Mouse (Mus musculus): ENCODE data around the gene Hist2h2be. TPM values are rescaled to one million over a fixed set of nuclear protein-coding genes. Genes with fewer than 3 reads are reported as not detected.
"Not testable (repeated sequence)": the region's sequence is repeated elsewhere in the genome, so short reads cannot be mapped to it uniquely, and the experiment has no call there.

The Hist2h2be gene
- total and polyA plus RNA-seq, 3 experiments: 1.8 to 3.2 TPM; not detected in 1

DNA sequence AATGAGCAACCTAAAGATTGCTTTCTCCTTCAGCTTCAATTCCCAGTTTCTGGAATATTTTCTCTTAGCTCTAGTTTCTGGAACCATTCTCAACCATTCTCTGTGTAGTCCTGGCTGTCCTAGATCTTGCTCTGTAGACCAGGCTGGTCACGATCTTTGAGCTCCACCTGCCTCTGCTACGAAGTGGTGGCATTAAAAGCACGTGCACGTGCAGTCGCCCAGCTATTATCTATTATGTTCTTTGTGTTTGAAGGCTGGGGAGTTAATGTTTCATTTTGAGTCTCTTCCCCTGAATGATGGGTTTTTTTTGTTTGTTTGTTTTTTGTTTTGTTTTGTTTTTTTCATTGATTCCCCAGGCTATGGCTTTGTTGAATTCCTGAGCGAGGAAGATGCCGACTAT is 47.7 kb upstream of the Hist2h2be start:
- DNase-seq (ENCODE audit: low read depth, low spot score): peak; percentile 55
- H3K36me3 ChIP-seq (ENCODE audit: control insufficient read depth in 1 of 2, insufficient read depth in 2 of 2, low read length in 2 of 2): peaks cover 24 to 40% of the 10 kb centered on the region in 2 experiments
- H3K4me1 ChIP-seq (ENCODE audit: control insufficient read depth in 1 of 2, insufficient read depth in 2 of 2, low read length in 2 of 2): peaks cover 8 to 35% of the 10 kb centered on the region in 2 experiments

DNA sequence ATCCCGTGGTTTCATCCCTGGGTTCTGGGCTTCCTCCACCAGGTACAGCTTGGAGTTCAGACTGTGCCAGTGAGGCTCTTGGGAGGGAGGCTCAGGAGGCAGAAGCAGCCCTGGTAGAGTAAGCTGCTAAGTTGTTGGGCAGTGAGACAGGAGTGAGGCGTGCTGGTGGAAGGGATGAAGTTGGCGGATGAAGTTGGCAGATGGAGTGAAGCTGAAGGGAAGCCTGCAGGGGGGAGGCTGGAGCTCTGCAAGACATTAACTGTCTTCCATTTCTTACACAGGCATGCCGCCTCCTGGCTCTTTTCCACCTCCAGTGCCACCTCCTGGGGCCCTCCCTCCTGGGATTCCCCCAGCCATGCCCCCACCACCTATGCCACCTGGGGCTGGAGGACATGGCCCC is 46.9 kb upstream of the Hist2h2be start:
- 0 out of 4 replicates have a peak, but pooled peaks of 1 of the 2 experiments have one; percentile 36 for TF ChIP-seq POLR2A (IDR thresholded peaks at IDR 0.05; ENCODE audit: control insufficient read depth in 1 of 2, insufficient read depth in 1 of 2, low read depth in 1 of 2, low read length in 2 of 2, poor library complexity in 1 of 2)
- Histone ChIP-seq H3K4me1 (ENCODE audit: control insufficient read depth in 1 of 2, insufficient read depth in 2 of 2, low read length in 2 of 2) (peaks cover 8 to 35% of the 10 kb centered on the region in 2 experiments), H3K36me3 (ENCODE audit: control insufficient read depth in 1 of 2, insufficient read depth in 2 of 2, low read length in 2 of 2) (peaks cover 24 to 40% of the 10 kb centered on the region in 2 experiments), H3K9ac (ENCODE audit: control insufficient read depth, low read depth, low read length, poor library complexity, severe bottlenecking) (peak overlapping the region; percentile 46), H3K79me2 (ENCODE audit: control insufficient read depth, insufficient read depth, low read length, poor library complexity) (peaks cover 43% of the 10 kb centered on the region)
- not testable (repeated sequence) for H3K27ac ChIP-seq (ENCODE audit: control insufficient read depth, low read depth, low read length); H3K4me3 ChIP-seq (ENCODE audit: control insufficient read depth in 1 of 2, insufficient read depth in 1 of 2, low read depth in 2 of 2, low read length in 2 of 2); H3K9me3 ChIP-seq (replicated peaks; ENCODE audit: insufficient read depth, low read length); H3K27me3 ChIP-seq (ENCODE audit: control insufficient read depth in 1 of 2, insufficient read depth in 2 of 2, low read length in 2 of 2)
- DNase-seq (ENCODE audit: low read depth, low spot score): peak; percentile 34

More for the DNA sequence above, 47.7 kb upstream of the Hist2h2be start:
- Histone ChIP-seq H3K9me3 (replicated peaks; ENCODE audit: insufficient read depth, low read length) (no peaks in the 10 kb centered on the region), H3K27me3 (ENCODE audit: control insufficient read depth in 1 of 2, insufficient read depth in 2 of 2, low read length in 2 of 2) (no peaks in the 10 kb centered on the region), H3K4me3 (ENCODE audit: control insufficient read depth in 1 of 2, insufficient read depth in 1 of 2, low read depth in 2 of 2, low read length in 2 of 2) (peak overlapping the region; percentile 75 to 77), H3K27ac (ENCODE audit: control insufficient read depth, low read depth, low read length) (peak overlapping the region; percentile 80), H3K79me2 (ENCODE audit: control insufficient read depth, insufficient read depth, low read length, poor library complexity) (peaks cover 43% of the 10 kb centered on the region), H3K9ac (ENCODE audit: control insufficient read depth, low read depth, low read length, poor library complexity, severe bottlenecking) (peak overlapping the region; percentile 93)
- TF ChIP-seq GABPA (IDR thresholded peaks at IDR 0.05; ENCODE audit: low read depth, low read length) (no peak), MAX (IDR thresholded peaks at IDR 0.05; ENCODE audit: low read length) (peak; percentile 96), USF2 (IDR thresholded peaks at IDR 0.05; ENCODE audit: borderline replicate concordance in 1 of 2, insufficient read depth in 1 of 2, low read depth in 1 of 2, low read length in 2 of 2) (no peak), EP300 (IDR thresholded peaks at IDR 0.05; ENCODE audit: low read depth in 1 of 2, low read length in 2 of 2) (no peak), MXI1 (IDR thresholded peaks at IDR 0.05; ENCODE audit: low read depth, low read length) (peak; percentile 95), POLR2AphosphoS5 (IDR thresholded peaks at IDR 0.05; ENCODE audit: borderline replicate concordance, low read depth, low read length) (no peak), ELF1 (IDR thresholded peaks at IDR 0.05; ENCODE audit: low read depth, low read length) (no peak), ETS1 (IDR thresholded peaks at IDR 0.05; ENCODE audit: low read depth, low read length) (0 out of 2 replicates have a peak, but pooled peaks have one; percentile 26), BHLHE40 (IDR thresholded peaks at IDR 0.05; ENCODE audit: borderline replicate concordance, low read depth, low read length) (peak; percentile 93), USF1 (IDR thresholded peaks at IDR 0.05; ENCODE audit: low read depth, low read length) (peak; percentile 30; the same call in 1 of the 2 replicates), CHD1 (IDR thresholded peaks at IDR 0.05; ENCODE audit: low read depth, low read length) (0 out of 2 replicates have a peak, but pooled peaks have one; percentile 9), ZC3H11A (IDR thresholded peaks at IDR 0.05; ENCODE audit: low read depth, low read length) (no peak), TAL1 (IDR thresholded peaks at IDR 0.05; ENCODE audit: low read length) (no peak), SIN3A (IDR thresholded peaks at IDR 0.05; ENCODE audit: low read length) (no peak), MYC (IDR thresholded peaks at IDR 0.05; ENCODE audit: low read depth, low read length) (peak; percentile 94), POLR2AphosphoS2 (IDR thresholded peaks at IDR 0.05; ENCODE audit: low read length) (no peak), MYB (IDR thresholded peaks at IDR 0.05; ENCODE audit: low read depth, low read length) (no peak), UBTF (IDR thresholded peaks at IDR 0.05; ENCODE audit: borderline replicate concordance, insufficient read depth, low read depth, low read length) (no peak), NRF1 (IDR thresholded peaks at IDR 0.05; ENCODE audit: insufficient read depth, low read depth, low read length, poor library complexity, severe bottlenecking) (no peak)

Measured in MEL (cell line).